Comparison of ENCODE assay signal across 9 mouse cellular contexts in genomic region chr9:79951984-79952383, GRCm38 (mm10).
DNase-seq lines count a peak whose midpoint lies in the region; ATAC-seq and TF ChIP-seq lines count a peak whose summit lies in the region.
"Had no signal": no experiment of that assay in that cellular context is flagged by ENCODE, and none has a peak within 500 bp of the region (broad histone marks: within the 10 kb centered on the region; RNA-seq: fewer than 3 reads in every experiment).

No protein-coding gene starts in this region.

- H3K4me2 ChIP-seq in midbrain, embryonic 11.5 days, result no peak overlapping the region
- no peak overlapping the region for H3K4me2 ChIP-seq in stomach, embryonic 15.5 days

- DNase-seq in midbrain, embryonic 11.5 days (ENCODE audit: low spot score, missing footprints), result peak; percentile 49
- DNase-seq in midbrain, embryonic 10.5 days (ENCODE audit: low spot score), result no peak
- peak; percentile 30 to 47 for DNase-seq in gastrocnemius, postnatal 36 days
- DNase-seq in natural killer cell, adult 2 months (ENCODE audit: low spot score in 2 of 2), result no peak
- no peak for DNase-seq in urinary bladder, postnatal 25 days (ENCODE audit: low spot score)
- no peak for DNase-seq in cerebellum, adult 2 months
- DNase-seq: lung, postnatal 36 days had no signal

- H3K4me3 ChIP-seq in midbrain, embryonic 11.5 days (ENCODE audit: low read depth, low read length), result no peak overlapping the region
- no peak overlapping the region for H3K4me3 ChIP-seq in midbrain, embryonic 10.5 days
- no peak overlapping the region for H3K4me3 ChIP-seq in stomach, embryonic 15.5 days (replicated peaks)
- H3K4me3 ChIP-seq in cerebellum, adult 2 months (replicated peaks; ENCODE audit: insufficient read depth, low read depth, low read length), result no peak overlapping the region

- no peak for TF ChIP-seq CTCF in cerebellum, adult 2 months (IDR thresholded peaks at IDR 0.05; ENCODE audit: borderline replicate concordance, insufficient read depth, low read depth, low read length)

- no peaks in the 10 kb centered on the region for H3K27me3 ChIP-seq in midbrain, embryonic 11.5 days (ENCODE audit: control insufficient read depth, insufficient read depth, low read length)
- no peaks in the 10 kb centered on the region for H3K27me3 ChIP-seq in midbrain, embryonic 10.5 days (ENCODE audit: low read depth, poor library complexity, severe bottlenecking)
- H3K27me3 ChIP-seq in stomach, embryonic 15.5 days (replicated peaks), result no peaks in the 10 kb centered on the region
- no peaks in the 10 kb centered on the region for H3K27me3 ChIP-seq in cerebellum, adult 2 months (ENCODE audit: control insufficient read depth, insufficient read depth, low read length)

- intact Hi-C loops in gastrocnemius, postnatal 36 days (cut with DNase I), result no loop called here

- no peak overlapping the region for H3K27ac ChIP-seq in midbrain, embryonic 11.5 days (ENCODE audit: low read depth, low read length)
- H3K27ac ChIP-seq in midbrain, embryonic 10.5 days (replicated peaks), result no peak overlapping the region
- 0 out of 2 replicates have a peak overlapping the region, but pooled peaks have one; percentile 28 for H3K27ac ChIP-seq in stomach, embryonic 15.5 days
- H3K27ac ChIP-seq in cerebellum, adult 2 months (ENCODE audit: insufficient read depth, low read length), result no peak overlapping the region

- no peaks in the 10 kb centered on the region for H3K4me1 ChIP-seq in midbrain, embryonic 11.5 days (ENCODE audit: control insufficient read depth, insufficient read depth, low read length)
- no peaks in the 10 kb centered on the region for H3K4me1 ChIP-seq in midbrain, embryonic 10.5 days
- H3K4me1 ChIP-seq in stomach, embryonic 15.5 days, result 0 out of 2 replicates have a peak, but pooled peaks cover 4% of the 10 kb centered on the region
- no peaks in the 10 kb centered on the region for H3K4me1 ChIP-seq in cerebellum, adult 2 months (ENCODE audit: control insufficient read depth, insufficient read depth, low read length)

- no peaks in the 10 kb centered on the region for H3K36me3 ChIP-seq in midbrain, embryonic 11.5 days (ENCODE audit: control insufficient read depth, insufficient read depth, low read length)
- no peaks in the 10 kb centered on the region for H3K36me3 ChIP-seq in midbrain, embryonic 10.5 days
- no peaks in the 10 kb centered on the region for H3K36me3 ChIP-seq in stomach, embryonic 15.5 days

- WGBS in midbrain, embryonic 11.5 days, result 85% methylated on average over 8 of the region's 8 CpGs
- 83% methylated on average over 8 of the region's 8 CpGs for WGBS in midbrain, embryonic 10.5 days
- WGBS in stomach, embryonic 15.5 days, result 67% methylated on average over 8 of the region's 8 CpGs
- WGBS in cerebellum, adult 2 months, result 50% methylated on average over 8 of the region's 8 CpGs

- no peak for TF ChIP-seq POLR2A in cerebellum, adult 2 months (IDR thresholded peaks at IDR 0.05; ENCODE audit: borderline replicate concordance, insufficient read depth, low read length)

- H3K9me3 ChIP-seq in midbrain, embryonic 11.5 days (ENCODE audit: control insufficient read depth, low read length), result no peaks in the 10 kb centered on the region
- H3K9me3 ChIP-seq in midbrain, embryonic 10.5 days (replicated peaks), result no peaks in the 10 kb centered on the region
- H3K9me3 ChIP-seq in stomach, embryonic 15.5 days, result no peaks in the 10 kb centered on the region

- ATAC-seq in midbrain, embryonic 11.5 days (ENCODE audit: low FRiP score), result no peak
- peak; percentile 82 to 84 for ATAC-seq in hematopoietic stem cell, adult 5-6 weeks (replicated peaks in 1 of 2; ENCODE audit: insufficient read depth in 1 of 2, low FRiP score in 2 of 2, low TSS enrichment in 1 of 2, low read depth in 1 of 2, poor library complexity in 2 of 2, severe bottlenecking in 2 of 2)
- ATAC-seq in stomach, embryonic 15.5 days (ENCODE audit: insufficient read depth, low FRiP score, low read depth), result no peak

- H3K9ac ChIP-seq in midbrain, embryonic 11.5 days (ENCODE audit: low read length), result no peak overlapping the region
- no peak overlapping the region for H3K9ac ChIP-seq in stomach, embryonic 15.5 days

Comparison
In these comparisons a context has a peak if more than half of its experiments do, and no peak if none do; other contexts are left out.
1. DNase-seq: peak in midbrain, embryonic 11.5 days (single experiment) and gastrocnemius, postnatal 36 days (2 of 2); none in midbrain, embryonic 10.5 days (single experiment), natural killer cell, adult 2 months (0 of 2), urinary bladder, postnatal 25 days (single experiment) and cerebellum, adult 2 months (0 of 2).
2. ATAC-seq: peak in hematopoietic stem cell, adult 5-6 weeks (2 of 2); none in midbrain, embryonic 11.5 days (single experiment) and stomach, embryonic 15.5 days (single experiment).